Mouse (Mus musculus): ENCODE data around the gene Alkbh6. TPM values are rescaled to one million over a fixed set of nuclear protein-coding genes. Genes with fewer than 3 reads are reported as not detected.
A peak's percentile ranks its signal among the peaks of the same experiment; 100 is the strongest.

Gene Alkbh6
- polyA plus RNA-seq, 1 experiment = 2.1 TPM

DNA sequence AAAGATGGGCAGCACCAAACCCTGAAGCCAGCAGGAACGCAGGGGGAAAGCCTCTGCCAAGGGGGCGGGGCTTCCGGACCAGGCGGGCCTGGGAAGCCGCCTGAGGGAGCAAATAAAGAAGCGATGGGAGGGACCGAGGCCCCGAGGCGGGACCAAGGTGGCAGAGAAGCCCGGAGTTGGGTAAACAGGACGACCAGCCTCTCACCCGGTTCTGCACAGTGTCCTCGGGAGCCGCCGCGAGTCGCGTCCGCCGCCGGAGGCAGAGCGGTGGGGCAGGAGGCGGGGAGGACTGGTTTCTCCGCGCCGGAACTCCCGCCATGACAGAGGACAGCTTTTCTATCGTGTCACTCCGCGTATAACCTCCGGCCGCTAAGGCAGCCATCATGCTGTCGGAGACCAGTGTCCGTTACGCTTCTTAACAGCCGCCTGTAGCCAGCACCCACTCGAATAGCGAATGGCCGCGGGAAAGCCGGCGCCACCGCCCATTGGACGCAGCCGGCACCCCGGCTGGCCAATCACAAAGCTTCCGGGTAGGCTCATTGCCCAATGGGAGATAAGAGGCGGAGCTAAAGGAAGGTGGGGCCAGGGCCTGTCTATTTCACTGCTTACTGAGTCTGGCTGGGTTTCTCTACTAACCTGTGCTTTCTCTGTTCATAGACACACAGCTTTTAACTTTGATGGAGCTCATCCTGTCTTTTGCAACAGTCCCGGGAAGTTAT, 28.4 kb upstream of the Alkbh6 start, which contains the start of the genes Thap8 and Wdr62:
Thap8 (plus strand) TSS at position 144 of the 719 bp plus-strand sequence.
Wdr62 (minus strand) TSS at position 469 of the 719 bp plus-strand sequence.
- H3K4me3 ChIP-seq (replicated peaks) = peak within 1 kb of the TSS; percentile 83
- H3K36me3 ChIP-seq (ENCODE audit: control insufficient read depth) = peaks cover 20% of the 10 kb centered on the region
- TF ChIP-seq TAL1 (IDR thresholded peaks at IDR 0.05; ENCODE audit: low read length) = no peak
- TF ChIP-seq GATA1 (IDR thresholded peaks at IDR 0.05; ENCODE audit: low read length) = no peak
- H3K27me3 ChIP-seq (ENCODE audit: control insufficient read depth) = no peaks in the 10 kb centered on the region
- peaks cover 45% of the 10 kb centered on the region for H3K4me1 ChIP-seq (ENCODE audit: control insufficient read depth)
- H3K9me3 ChIP-seq (ENCODE audit: control insufficient read depth, low read length) = no peaks in the 10 kb centered on the region

GRCm38 (mm10) chr7:30280670-30281138, 27.8 kb upstream of the Alkbh6 start:
- H3K4me3 ChIP-seq (replicated peaks) = peak overlapping the region; percentile 83
- peaks cover 16% of the 10 kb centered on the region for H3K36me3 ChIP-seq (ENCODE audit: control insufficient read depth)
- H3K9me3 ChIP-seq (ENCODE audit: control insufficient read depth, low read length) = no peaks in the 10 kb centered on the region
- no peaks in the 10 kb centered on the region for H3K27me3 ChIP-seq (ENCODE audit: control insufficient read depth)
- no peak for TF ChIP-seq TAL1 (IDR thresholded peaks at IDR 0.05; ENCODE audit: low read length)
- peaks cover 45% of the 10 kb centered on the region for H3K4me1 ChIP-seq (ENCODE audit: control insufficient read depth)

DNA sequence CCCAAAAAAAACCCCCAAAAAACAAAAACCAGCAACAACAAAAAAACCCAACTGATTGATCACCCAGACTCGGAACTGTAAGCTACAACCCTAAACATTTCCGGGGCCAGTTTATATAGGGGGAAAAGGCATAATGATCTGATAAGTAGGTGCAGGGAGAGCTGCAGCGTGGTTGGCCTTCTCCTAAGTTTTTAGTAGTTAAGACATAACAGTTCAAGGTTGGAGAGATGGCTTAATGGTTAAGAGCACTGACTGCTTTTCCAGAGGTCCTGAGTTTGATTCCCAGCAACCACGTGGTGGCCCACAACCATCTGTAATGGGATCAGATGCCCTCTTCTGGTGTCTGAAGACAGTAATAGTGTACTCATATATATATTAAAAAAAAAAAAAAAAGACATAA, 27.0 kb upstream of the Alkbh6 start:
- Histone ChIP-seq H3K27me3 (ENCODE audit: control insufficient read depth) (no peaks in the 10 kb centered on the region; the same call in 1 of the 2 replicates), H3K4me3 (replicated peaks) (no peak overlapping the region), H3K9me3 (ENCODE audit: control insufficient read depth, low read length) (no peaks in the 10 kb centered on the region), H3K36me3 (ENCODE audit: control insufficient read depth) (peaks cover 13% of the 10 kb centered on the region), H3K4me1 (ENCODE audit: control insufficient read depth) (peaks cover 45% of the 10 kb centered on the region)
- TF ChIP-seq TAL1 (IDR thresholded peaks at IDR 0.05; ENCODE audit: low read length) (no peak), GATA1 (IDR thresholded peaks at IDR 0.05; ENCODE audit: low read length) (no peak)

DNA sequence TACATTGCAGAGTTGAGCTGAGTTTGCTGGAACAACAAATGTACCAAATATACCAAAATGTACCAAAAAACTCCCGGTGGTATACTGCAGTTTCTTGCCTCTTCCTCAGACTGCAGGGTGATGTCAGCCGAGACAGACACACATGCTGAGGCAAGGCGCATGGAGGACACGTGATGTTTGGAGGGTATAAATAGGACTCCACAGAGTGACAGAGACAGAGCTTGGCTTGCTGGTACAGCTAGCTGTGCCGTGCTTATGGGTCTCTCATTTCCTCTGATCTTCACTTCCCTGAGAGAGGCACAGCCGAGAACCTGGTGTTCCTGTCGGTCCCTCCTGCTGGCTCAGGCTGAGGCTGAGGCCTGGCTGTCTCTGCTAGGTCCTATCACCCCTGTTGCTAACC, 25.8 kb upstream of the Alkbh6 start:
- Histone ChIP-seq H3K4me1 (ENCODE audit: control insufficient read depth) (peaks cover 37% of the 10 kb centered on the region), H3K9me3 (ENCODE audit: control insufficient read depth, low read length) (no peaks in the 10 kb centered on the region), H3K36me3 (ENCODE audit: control insufficient read depth) (peaks cover 5% of the 10 kb centered on the region), H3K4me3 (replicated peaks) (no peak overlapping the region), H3K27me3 (ENCODE audit: control insufficient read depth) (peaks cover 5% of the 10 kb centered on the region)
- TF ChIP-seq TAL1 (IDR thresholded peaks at IDR 0.05; ENCODE audit: low read length) = no peak
- no peak for TF ChIP-seq GATA1 (IDR thresholded peaks at IDR 0.05; ENCODE audit: low read length)

- H3K4me3 ChIP-seq (replicated peaks) = no peak overlapping the region
- H3K36me3 ChIP-seq (ENCODE audit: control insufficient read depth) = no peaks in the 10 kb centered on the region
- no peaks in the 10 kb centered on the region; the same call in 1 of the 2 replicates for H3K4me1 ChIP-seq (ENCODE audit: control insufficient read depth)
- peaks cover 16% of the 10 kb centered on the region for H3K27me3 ChIP-seq (ENCODE audit: control insufficient read depth)
- no peaks in the 10 kb centered on the region for H3K9me3 ChIP-seq (ENCODE audit: control insufficient read depth, low read length)
- TF ChIP-seq TAL1 (IDR thresholded peaks at IDR 0.05; ENCODE audit: low read length) (no peak), GATA1 (IDR thresholded peaks at IDR 0.05; ENCODE audit: low read length) (no peak)
Measured at GRCm38 (mm10) chr7:30286701-30287410, 21.7 kb upstream of the Alkbh6 start.

DNA sequence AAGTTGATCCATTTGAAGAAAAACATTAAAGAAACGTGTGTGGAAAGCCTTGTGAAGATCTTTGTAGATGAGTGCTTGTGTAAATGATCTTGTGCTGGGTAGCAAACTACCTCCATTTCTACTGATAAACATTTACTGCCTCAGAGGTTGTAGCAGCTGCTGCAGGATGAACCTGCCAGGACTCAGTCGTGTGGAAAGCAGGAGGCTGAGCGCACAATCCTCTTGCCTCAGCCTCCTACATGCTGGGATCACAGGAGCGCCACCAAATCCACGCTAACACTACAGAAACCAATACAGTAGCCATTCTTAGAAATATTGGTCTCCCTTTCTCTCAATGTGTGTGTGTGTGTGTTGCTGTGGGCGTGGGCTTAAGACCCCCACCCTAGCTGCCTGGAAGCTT, 20.5 kb upstream of the Alkbh6 start:
- H3K4me1 ChIP-seq (ENCODE audit: control insufficient read depth) = no peaks in the 10 kb centered on the region; the same call in 1 of the 2 replicates
- no peak overlapping the region for H3K4me3 ChIP-seq (replicated peaks)
- TF ChIP-seq TAL1 (IDR thresholded peaks at IDR 0.05; ENCODE audit: low read length) (no peak), GATA1 (IDR thresholded peaks at IDR 0.05; ENCODE audit: low read length) (no peak)
- no peaks in the 10 kb centered on the region for H3K36me3 ChIP-seq (ENCODE audit: control insufficient read depth)
- no peaks in the 10 kb centered on the region for H3K9me3 ChIP-seq (ENCODE audit: control insufficient read depth, low read length)
- H3K27me3 ChIP-seq (ENCODE audit: control insufficient read depth) = peaks cover 21% of the 10 kb centered on the region

GRCm38 (mm10) chr7:30289071-30289713, 19.3 kb upstream of the Alkbh6 start:
- Histone ChIP-seq H3K4me3 (replicated peaks) (no peak overlapping the region), H3K36me3 (ENCODE audit: control insufficient read depth) (no peaks in the 10 kb centered on the region), H3K27me3 (ENCODE audit: control insufficient read depth) (peaks cover 21% of the 10 kb centered on the region), H3K9me3 (ENCODE audit: control insufficient read depth, low read length) (no peaks in the 10 kb centered on the region), H3K4me1 (ENCODE audit: control insufficient read depth) (no peaks in the 10 kb centered on the region; the same call in 1 of the 2 replicates)
- no peak for TF ChIP-seq GATA1 (IDR thresholded peaks at IDR 0.05; ENCODE audit: low read length)
- no peak for TF ChIP-seq TAL1 (IDR thresholded peaks at IDR 0.05; ENCODE audit: low read length)

GRCm38 (mm10) chr7:30289714-30290399, 18.7 kb upstream of the Alkbh6 start:
- H3K27me3 ChIP-seq (ENCODE audit: control insufficient read depth) = peaks cover 21% of the 10 kb centered on the region
- H3K4me1 ChIP-seq (ENCODE audit: control insufficient read depth) = no peaks in the 10 kb centered on the region; the same call in 1 of the 2 replicates

More at GRCm38 (mm10) chr7:30289714-30290399, 18.7 kb upstream of the Alkbh6 start:
- no peak overlapping the region for H3K4me3 ChIP-seq (replicated peaks)
- no peaks in the 10 kb centered on the region for H3K9me3 ChIP-seq (ENCODE audit: control insufficient read depth, low read length)
- no peaks in the 10 kb centered on the region for H3K36me3 ChIP-seq (ENCODE audit: control insufficient read depth)
- TF ChIP-seq GATA1 (IDR thresholded peaks at IDR 0.05; ENCODE audit: low read length) (no peak), TAL1 (IDR thresholded peaks at IDR 0.05; ENCODE audit: low read length) (no peak)

Measured in erythroblast, embryonic 14.5 days (primary cell).